Mouse (Mus musculus): ENCODE results near the gene Onecut1.

- TF ChIP-seq POLR2A (IDR thresholded peaks at IDR 0.05; ENCODE audit: control insufficient read depth, low read depth, low read length) (no peak), CTCF (IDR thresholded peaks at IDR 0.05; ENCODE audit: control insufficient read depth, insufficient read depth, insufficient replicate concordance, low read depth, low read length) (no peak)
Measured at GRCm38 (mm10) chr9:74912619-74913376, 51.1 kb downstream of the Onecut1 start.

All from testis, adult 2 months (tissue).